Mouse (Mus musculus) embryonic facial prominence, embryonic 15.5 days (tissue): Measurements from ENCODE around the gene Mul1. TPM values are rescaled to one million over a fixed set of nuclear protein-coding genes. Genes with fewer than 3 reads are reported as not detected.

ENCODE experiments used
- polyA plus RNA-seq: library from polyadenylated mRNA; unstranded; fragments of >200 nt; fragmentation: Nextera tagmentation; extraction: Ambion mirVana; gene quantifications from 2 replicates; pipeline ENCODE4 v1.2.1, GENCODE M21; 2015

The Mul1 gene
- polyA plus RNA-seq, 1 experiment from 2014 or later = 17.7 TPM

Other genes with a start within 250 kb of the Mul1 start
- gene Hp1bp3, start 218.4 kb upstream of the Mul1 start, polyA plus RNA-seq = 153 and 157 TPM in 2 replicates
- gene Sh2d5, start 184.3 kb upstream of the Mul1 start, polyA plus RNA-seq = 0.49 and 0.50 TPM in 2 replicates
- 2.0 and 2.3 TPM in 2 replicates for gene Kif17, start 184.2 kb upstream of the Mul1 start, polyA plus RNA-seq
- 361 and 369 TPM in 2 replicates for gene Ddost, start 129.9 kb upstream of the Mul1 start, polyA plus RNA-seq
- 65.2 and 67.0 TPM in 2 replicates for gene Pink1, start 108.4 kb upstream of the Mul1 start, polyA plus RNA-seq
- 6.6 and 7.4 TPM in 2 replicates for gene Cda, start 66.7 kb upstream of the Mul1 start, polyA plus RNA-seq
- gene Fam43b, start 38.1 kb upstream of the Mul1 start, polyA plus RNA-seq = 0.09 and 0.11 TPM in 2 replicates
- gene Camk2n1, start 19.6 kb downstream of the Mul1 start, polyA plus RNA-seq = 3.1 and 3.4 TPM in 2 replicates
- 0.23 TPM in 1 of 2 replicates, not detected in the other for gene Vwa5b1, start 201.2 kb downstream of the Mul1 start, polyA plus RNA-seq